Mouse (Mus musculus) neural tube, embryonic 15.5 days (tissue): Measurements from ENCODE around the gene Shb. TPM values are rescaled to one million over a fixed set of nuclear protein-coding genes. Genes with fewer than 3 reads are reported as not detected.
A peak's percentile ranks its signal among the peaks of the same experiment; 100 is the strongest.

Experiments used
- ATAC-seq: fragments of 200-750 bp; cut with Nextera tagmentation; 2 replicates; pipeline ENCODE4 v1.8.0; 2017; ENCODE audit warnings: mild to moderate bottlenecking, moderate TSS enrichment, moderate library complexity; ENCODE audit not compliant: low FRiP score
- H3K27ac ChIP-seq: fragments of 300-500 bp; sonication (generic); replicated peaks from 2 replicates; pipeline ENCODE4 v1.5.1; 2015; ENCODE audit warnings: mild to moderate bottlenecking, inconsistent platforms
- H3K27me3 ChIP-seq: fragments of 300-500 bp; sonication (generic); replicated peaks from 2 replicates; pipeline ENCODE4 v1.6.1; 2015; ENCODE audit warnings: inconsistent platforms
- H3K36me3 ChIP-seq: fragments of 300-500 bp; sonication (generic); 2 replicates; pipeline ENCODE4 v1.6.1; 2015; ENCODE audit warnings: inconsistent platforms
- H3K4me1 ChIP-seq: fragments of 300-500 bp; sonication (generic); 2 replicates; pipeline ENCODE4 v1.6.1; 2015; ENCODE audit warnings: inconsistent platforms
- H3K4me2 ChIP-seq: fragments of 300-500 bp; sonication (generic); 2 replicates; pipeline ENCODE4 v1.6.1; 2015; ENCODE audit warnings: inconsistent platforms, mild to moderate bottlenecking, moderate library complexity
- H3K4me3 ChIP-seq: fragments of 300-500 bp; sonication (generic); replicated peaks from 2 replicates; pipeline ENCODE4 v1.5.1; 2015; ENCODE audit warnings: mild to moderate bottlenecking, inconsistent platforms
- H3K9ac ChIP-seq: fragments of 300-500 bp; sonication (generic); replicated peaks from 2 replicates; pipeline ENCODE4 v1.6.1; 2015; ENCODE audit warnings: mild to moderate bottlenecking, inconsistent platforms
- H3K9me3 ChIP-seq: fragments of 300-500 bp; sonication (generic); replicated peaks from 2 replicates; pipeline ENCODE4 v1.6.1; 2016; ENCODE audit warnings: inconsistent platforms
- WGBS: fragments of 180-500 bp; shearing (Covaris S2); methylation state at CpG from one replicate; pipeline ENCODE4 v1.1.7; 2015; ENCODE audit warnings: mixed read lengths; 5-methylcytosine and 5-hydroxymethylcytosine counted together
- polyA plus RNA-seq: library from polyadenylated mRNA; unstranded; fragments of >200 nt; fragmentation: Nextera tagmentation; extraction: Ambion mirVana; gene quantifications from 2 replicates; pipeline ENCODE4 v1.2.1, GENCODE M21; 2015

Shb gene
- polyA plus RNA-seq, 1 experiment from 2014 or later: 3.9 TPM

- WGBS: 87% methylated on average over 9 of the region's 9 CpGs
- Histone ChIP-seq H3K9ac (no peak overlapping the region), H3K27me3 (no peaks in the 10 kb centered on the region), H3K27ac (no peak overlapping the region), H3K4me3 (no peak overlapping the region), H3K36me3 (no peaks in the 10 kb centered on the region), H3K9me3 (no peaks in the 10 kb centered on the region), H3K4me2 (no peak overlapping the region), H3K4me1 (peaks cover 3% of the 10 kb centered on the region; the same call in 1 of the 2 replicates)
- no peak for ATAC-seq
Observed at GRCm38 (mm10) chr4:45459375-45459774, 72.9 kb downstream of the Shb start.

GRCm38 (mm10) chr4:45457543-45457942 is 74.7 kb downstream of the Shb start:
- Histone ChIP-seq H3K36me3 (no peaks in the 10 kb centered on the region), H3K9ac (no peak overlapping the region), H3K27me3 (no peaks in the 10 kb centered on the region), H3K4me1 (peaks cover 19% of the 10 kb centered on the region), H3K4me3 (no peak overlapping the region), H3K9me3 (no peaks in the 10 kb centered on the region), H3K4me2 (no peak overlapping the region), H3K27ac (no peak overlapping the region)
- 91% methylated on average over 2 of the region's 2 CpGs for WGBS
- ATAC-seq: no peak

GRCm38 (mm10) chr4:45455001-45455400 is 77.3 kb downstream of the Shb start:
- Histone ChIP-seq H3K4me1 (peaks cover 25% of the 10 kb centered on the region), H3K9ac (no peak overlapping the region), H3K27me3 (no peaks in the 10 kb centered on the region), H3K4me3 (no peak overlapping the region), H3K9me3 (no peaks in the 10 kb centered on the region), H3K36me3 (no peaks in the 10 kb centered on the region), H3K27ac (no peak overlapping the region), H3K4me2 (no peak overlapping the region)
- no peak for ATAC-seq
- 84% methylated on average over 4 of the region's 4 CpGs for WGBS

GRCm38 (mm10) chr4:45453271-45453851 is 78.9 kb downstream of the Shb start:
- H3K36me3 ChIP-seq: no peaks in the 10 kb centered on the region
- no peak overlapping the region for H3K4me3 ChIP-seq
- no peak for ATAC-seq
- H3K27ac ChIP-seq: 0 out of 2 replicates have a peak overlapping the region, but pooled peaks have one; percentile 15
- H3K4me2 ChIP-seq: no peak overlapping the region
- H3K4me1 ChIP-seq: peaks cover 38% of the 10 kb centered on the region
- H3K27me3 ChIP-seq: no peaks in the 10 kb centered on the region
- 54% methylated on average over 3 of the region's 3 CpGs for WGBS
- H3K9ac ChIP-seq: no peak overlapping the region; the same call in 1 of the 2 replicates
- no peaks in the 10 kb centered on the region for H3K9me3 ChIP-seq

GRCm38 (mm10) chr4:45452569-45453111 is 79.6 kb downstream of the Shb start:
- Histone ChIP-seq H3K4me3 (no peak overlapping the region), H3K36me3 (no peaks in the 10 kb centered on the region), H3K9me3 (no peaks in the 10 kb centered on the region), H3K27me3 (no peaks in the 10 kb centered on the region), H3K27ac (0 out of 2 replicates have a peak overlapping the region, but pooled peaks have one; percentile 15), H3K9ac (no peak overlapping the region), H3K4me2 (no peak overlapping the region), H3K4me1 (peaks cover 38% of the 10 kb centered on the region)
- 0 out of 2 replicates have a peak, but pooled peaks have one; percentile 2 for ATAC-seq
- 61% methylated on average over 7 of the region's 7 CpGs for WGBS

GRCm38 (mm10) chr4:45449012-45449411 is 83.3 kb downstream of the Shb start:
- no peaks in the 10 kb centered on the region for H3K27me3 ChIP-seq
- peaks cover 36% of the 10 kb centered on the region for H3K4me1 ChIP-seq
- H3K4me3 ChIP-seq: no peak overlapping the region
- no peak overlapping the region for H3K27ac ChIP-seq
- no peak overlapping the region for H3K9ac ChIP-seq
- WGBS: 45% methylated on average over 5 of the region's 5 CpGs
- no peaks in the 10 kb centered on the region for H3K9me3 ChIP-seq
- peaks cover 6% of the 10 kb centered on the region; the same call in 1 of the 2 replicates for H3K36me3 ChIP-seq
- no peak for ATAC-seq
- no peak overlapping the region for H3K4me2 ChIP-seq

- Histone ChIP-seq H3K27me3 (no peaks in the 10 kb centered on the region), H3K27ac (no peak overlapping the region), H3K9me3 (no peaks in the 10 kb centered on the region), H3K9ac (no peak overlapping the region), H3K4me3 (no peak overlapping the region), H3K36me3 (peaks cover 7% of the 10 kb centered on the region; the same call in 1 of the 2 replicates), H3K4me1 (peaks cover 31% of the 10 kb centered on the region), H3K4me2 (no peak overlapping the region)
- 92% methylated on average over 7 of the region's 7 CpGs for WGBS
- ATAC-seq: no peak
Observed at GRCm38 (mm10) chr4:45448481-45448880, 83.8 kb downstream of the Shb start.

GRCm38 (mm10) chr4:45447196-45447595 is 85.1 kb downstream of the Shb start:
- no peak overlapping the region for H3K9ac ChIP-seq
- no peak overlapping the region for H3K4me2 ChIP-seq
- no peak overlapping the region for H3K27ac ChIP-seq
- H3K36me3 ChIP-seq: peaks cover 9% of the 10 kb centered on the region; the same call in 1 of the 2 replicates
- no peak for ATAC-seq
- 96% methylated on average over 5 of the region's 5 CpGs for WGBS
- H3K27me3 ChIP-seq: no peaks in the 10 kb centered on the region
- H3K9me3 ChIP-seq: no peaks in the 10 kb centered on the region
- H3K4me1 ChIP-seq: peaks cover 19% of the 10 kb centered on the region
- no peak overlapping the region for H3K4me3 ChIP-seq

- Histone ChIP-seq H3K27me3 (no peaks in the 10 kb centered on the region), H3K4me2 (no peak overlapping the region), H3K27ac (no peak overlapping the region), H3K36me3 (peaks cover 9% of the 10 kb centered on the region; the same call in 1 of the 2 replicates), H3K4me1 (peaks cover 16% of the 10 kb centered on the region), H3K9ac (no peak overlapping the region), H3K4me3 (no peak overlapping the region), H3K9me3 (no peaks in the 10 kb centered on the region)
- WGBS: 60% methylated on average over 3 of the region's 3 CpGs
- no peak for ATAC-seq
Observed at GRCm38 (mm10) chr4:45445235-45445634, 87.0 kb downstream of the Shb start.

- H3K4me2 ChIP-seq: no peak overlapping the region
- WGBS: 67% methylated on average over 4 of the region's 4 CpGs
- no peaks in the 10 kb centered on the region for H3K9me3 ChIP-seq
- no peaks in the 10 kb centered on the region for H3K27me3 ChIP-seq
- ATAC-seq: no peak
- no peak overlapping the region for H3K4me3 ChIP-seq
- no peak overlapping the region for H3K27ac ChIP-seq
- peaks cover 13% of the 10 kb centered on the region for H3K4me1 ChIP-seq
- peaks cover 9% of the 10 kb centered on the region; the same call in 1 of the 2 replicates for H3K36me3 ChIP-seq
- no peak overlapping the region for H3K9ac ChIP-seq
Observed at GRCm38 (mm10) chr4:45444813-45445212, 87.5 kb downstream of the Shb start.

GRCm38 (mm10) chr4:45443652-45444051 is 88.6 kb downstream of the Shb start:
- no peak overlapping the region for H3K9ac ChIP-seq
- no peaks in the 10 kb centered on the region for H3K27me3 ChIP-seq
- peaks cover 9% of the 10 kb centered on the region; the same call in 1 of the 2 replicates for H3K36me3 ChIP-seq
- ATAC-seq: no peak
- H3K9me3 ChIP-seq: no peaks in the 10 kb centered on the region
- H3K27ac ChIP-seq: no peak overlapping the region
- H3K4me1 ChIP-seq: peaks cover 14% of the 10 kb centered on the region
- no peak overlapping the region for H3K4me2 ChIP-seq
- H3K4me3 ChIP-seq: no peak overlapping the region
- WGBS: 86% methylated on average over 7 of the region's 7 CpGs

GRCm38 (mm10) chr4:45442237-45442636 is 90.0 kb downstream of the Shb start:
- H3K4me2 ChIP-seq: no peak overlapping the region
- no peaks in the 10 kb centered on the region for H3K27me3 ChIP-seq
- no peak overlapping the region for H3K4me3 ChIP-seq
- H3K9me3 ChIP-seq: no peaks in the 10 kb centered on the region
- 77% methylated on average over 3 of the region's 3 CpGs for WGBS
- no peak overlapping the region for H3K27ac ChIP-seq
- H3K4me1 ChIP-seq: peaks cover 20% of the 10 kb centered on the region
- peaks cover 9% of the 10 kb centered on the region; the same call in 1 of the 2 replicates for H3K36me3 ChIP-seq
- no peak for ATAC-seq
- H3K9ac ChIP-seq: no peak overlapping the region
